Mouse (Mus musculus): Measurements from ENCODE around the gene Caly. TPM values are rescaled to one million over a fixed set of nuclear protein-coding genes. Genes with fewer than 3 reads are reported as not detected.

Gene Caly
- polyA plus RNA-seq, 1 experiment = not detected

GRCm38 (mm10) chr7:140070042-140070711 is 12.2 kb downstream of the Caly start:
- TF ChIP-seq CTCF (IDR thresholded peaks at IDR 0.05; ENCODE audit: insufficient read depth, low read depth, low read length) = no peak
- TF ChIP-seq POLR2A (IDR thresholded peaks at IDR 0.05; ENCODE audit: insufficient read depth, low read depth, low read length) = no peak
- H3K4me3 ChIP-seq (ENCODE audit: insufficient read depth, low read depth, low read length) = no peak overlapping the region
- H3K4me1 ChIP-seq (ENCODE audit: control insufficient read depth, insufficient read depth, low read length) = no peaks in the 10 kb centered on the region
- H3K27ac ChIP-seq (ENCODE audit: insufficient read depth, low read depth, low read length) = no peak overlapping the region
- WGBS = 47% methylated on average over 39 of the region's 39 CpGs

DNA sequence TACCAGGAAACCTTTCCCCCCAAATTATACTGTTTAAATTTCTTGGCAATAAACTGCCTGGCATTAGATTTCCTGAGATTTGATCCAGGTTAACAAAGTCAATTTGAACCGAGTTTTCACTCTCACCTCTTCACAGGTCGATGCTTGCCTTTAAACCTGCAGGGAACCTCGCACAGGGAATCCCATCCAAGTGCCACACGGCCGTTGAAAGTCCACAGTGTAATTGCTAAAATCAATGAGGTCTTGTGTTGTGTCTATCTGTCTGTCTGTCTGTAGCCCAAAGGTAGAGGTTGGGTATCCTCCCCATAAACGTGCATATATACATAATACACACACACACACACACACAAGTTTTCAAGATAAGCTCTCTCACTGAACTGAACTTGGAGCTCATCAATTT is 15.0 kb downstream of the Caly start:
- 68% methylated on average over 6 of the region's 6 CpGs for WGBS
- Histone ChIP-seq H3K4me1 (ENCODE audit: control insufficient read depth, insufficient read depth, low read length) (no peaks in the 10 kb centered on the region), H3K4me3 (ENCODE audit: insufficient read depth, low read depth, low read length) (no peak overlapping the region), H3K27ac (ENCODE audit: insufficient read depth, low read depth, low read length) (no peak overlapping the region)
- no peak for TF ChIP-seq POLR2A (IDR thresholded peaks at IDR 0.05; ENCODE audit: insufficient read depth, low read depth, low read length)

- Histone ChIP-seq H3K4me3 (ENCODE audit: insufficient read depth, low read depth, low read length) (no peak overlapping the region), H3K4me1 (ENCODE audit: control insufficient read depth, insufficient read depth, low read length) (peaks cover 18% of the 10 kb centered on the region), H3K27ac (ENCODE audit: insufficient read depth, low read depth, low read length) (no peak overlapping the region)
- 0 out of 2 replicates have a peak, but pooled peaks have one; percentile 33 for TF ChIP-seq CTCF (IDR thresholded peaks at IDR 0.05; ENCODE audit: insufficient read depth, low read depth, low read length)
- TF ChIP-seq POLR2A (IDR thresholded peaks at IDR 0.05; ENCODE audit: insufficient read depth, low read depth, low read length) = no peak
- WGBS = 20% methylated on average over 7 of the region's 7 CpGs
Observed at GRCm38 (mm10) chr7:140063092-140063491, 19.3 kb downstream of the Caly start.

DNA sequence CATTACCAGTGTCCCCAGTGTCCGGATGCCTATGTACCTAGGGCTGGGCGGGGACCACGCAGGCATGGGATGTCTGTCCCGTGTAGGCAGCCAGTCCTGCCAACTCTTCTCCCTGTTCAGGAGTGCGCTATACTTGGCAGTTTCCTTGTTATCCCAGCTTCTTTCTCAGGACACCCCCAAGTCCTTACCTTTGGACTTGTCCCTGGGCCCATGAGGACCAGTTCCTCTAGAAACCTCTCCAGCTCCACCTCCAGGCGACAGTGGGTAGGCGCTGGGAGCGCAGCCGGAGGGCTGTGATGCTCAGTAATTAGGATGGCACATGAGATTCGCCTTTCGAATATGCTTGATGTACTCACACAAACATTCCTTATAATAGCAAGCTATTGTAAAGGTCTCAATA is 20.0 kb downstream of the Caly start:
- Histone ChIP-seq H3K4me3 (ENCODE audit: insufficient read depth, low read depth, low read length) (no peak overlapping the region), H3K4me1 (ENCODE audit: control insufficient read depth, insufficient read depth, low read length) (peaks cover 25% of the 10 kb centered on the region), H3K27ac (ENCODE audit: insufficient read depth, low read depth, low read length) (no peak overlapping the region)
- WGBS = 27% methylated on average over 11 of the region's 11 CpGs
- TF ChIP-seq POLR2A (IDR thresholded peaks at IDR 0.05; ENCODE audit: insufficient read depth, low read depth, low read length) (no peak), CTCF (IDR thresholded peaks at IDR 0.05; ENCODE audit: insufficient read depth, low read depth, low read length) (peak; percentile 32; the same call in 1 of the 2 replicates)

- Histone ChIP-seq H3K4me1 (ENCODE audit: control insufficient read depth, insufficient read depth, low read length) (peaks cover 26% of the 10 kb centered on the region), H3K4me3 (ENCODE audit: insufficient read depth, low read depth, low read length) (no peak overlapping the region; the same call in 1 of the 2 replicates), H3K27ac (ENCODE audit: insufficient read depth, low read depth, low read length) (no peak overlapping the region)
- no peak for TF ChIP-seq POLR2A (IDR thresholded peaks at IDR 0.05; ENCODE audit: insufficient read depth, low read depth, low read length)
- TF ChIP-seq CTCF (IDR thresholded peaks at IDR 0.05; ENCODE audit: insufficient read depth, low read depth, low read length) = no peak
- WGBS = 7% methylated on average over 6 of the region's 6 CpGs
Observed at GRCm38 (mm10) chr7:140061832-140062130, 20.6 kb downstream of the Caly start.

DNA sequence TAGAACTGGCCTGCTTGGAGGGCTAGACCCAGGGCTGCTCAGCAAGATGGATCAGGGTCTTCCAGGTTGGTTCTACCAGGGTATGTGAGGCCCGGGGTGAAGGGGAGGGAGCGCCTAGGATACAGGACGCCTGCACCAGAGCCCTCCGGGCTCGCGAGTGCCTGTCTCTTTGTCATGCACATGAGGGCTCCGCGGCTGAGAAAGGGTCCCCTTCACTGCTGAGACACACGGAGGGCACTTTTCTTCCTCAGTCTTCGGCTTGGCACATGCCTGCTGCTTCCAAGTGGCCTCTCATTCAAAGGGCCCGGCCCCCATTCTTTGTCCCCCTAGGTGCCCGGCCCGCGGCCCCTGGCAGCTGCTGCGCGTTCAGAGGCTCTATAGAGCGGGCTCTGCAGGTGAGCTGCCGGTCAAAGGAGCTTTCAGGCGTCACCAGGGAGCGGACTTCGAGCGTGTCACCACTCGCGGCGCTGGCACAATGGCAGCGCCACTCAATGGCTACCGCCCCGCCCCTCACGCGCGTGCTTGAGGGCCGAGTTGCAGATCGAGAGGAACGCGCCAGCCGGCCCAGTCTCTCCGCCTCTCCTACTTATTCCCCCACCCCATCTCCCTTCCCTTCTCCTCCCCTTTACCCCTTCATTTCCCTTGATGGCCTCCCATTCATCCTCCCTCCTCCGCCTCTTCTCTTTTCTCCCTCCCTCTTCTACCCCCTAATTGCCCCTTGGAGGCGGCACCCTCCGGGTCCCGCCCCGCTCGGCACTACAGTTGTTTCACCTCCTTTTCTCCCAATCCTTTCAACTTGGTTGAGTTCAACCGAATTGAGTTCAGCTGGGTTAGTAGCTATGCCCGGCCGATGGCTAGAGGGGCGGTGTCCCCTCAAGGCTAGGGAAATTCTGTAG is 21.2 kb downstream of the Caly start:
- no peak for TF ChIP-seq CTCF (IDR thresholded peaks at IDR 0.05; ENCODE audit: insufficient read depth, low read depth, low read length)
- TF ChIP-seq POLR2A (IDR thresholded peaks at IDR 0.05; ENCODE audit: insufficient read depth, low read depth, low read length) = no peak
- WGBS = 4% methylated on average over 47 of the region's 47 CpGs
- peak overlapping the region; percentile 29 for H3K4me3 ChIP-seq (ENCODE audit: insufficient read depth, low read depth, low read length)
- no peak overlapping the region for H3K27ac ChIP-seq (ENCODE audit: insufficient read depth, low read depth, low read length)
- H3K4me1 ChIP-seq (ENCODE audit: control insufficient read depth, insufficient read depth, low read length) = peaks cover 26% of the 10 kb centered on the region

- 75% methylated on average over 4 of the region's 4 CpGs for WGBS
- TF ChIP-seq POLR2A (IDR thresholded peaks at IDR 0.05; ENCODE audit: insufficient read depth, low read depth, low read length) (no peak), CTCF (IDR thresholded peaks at IDR 0.05; ENCODE audit: insufficient read depth, low read depth, low read length) (no peak)
- no peak overlapping the region for H3K27ac ChIP-seq (ENCODE audit: insufficient read depth, low read depth, low read length)
- peaks cover 26% of the 10 kb centered on the region for H3K4me1 ChIP-seq (ENCODE audit: control insufficient read depth, insufficient read depth, low read length)
- no peak overlapping the region for H3K4me3 ChIP-seq (ENCODE audit: insufficient read depth, low read depth, low read length)
Observed at GRCm38 (mm10) chr7:140059601-140060000, 22.7 kb downstream of the Caly start.

GRCm38 (mm10) chr7:140058528-140058927 is 23.8 kb downstream of the Caly start:
- Histone ChIP-seq H3K4me1 (ENCODE audit: control insufficient read depth, insufficient read depth, low read length) (peaks cover 26% of the 10 kb centered on the region), H3K27ac (ENCODE audit: insufficient read depth, low read depth, low read length) (no peak overlapping the region), H3K4me3 (ENCODE audit: insufficient read depth, low read depth, low read length) (peak overlapping the region; percentile 53)
- 40% methylated on average over 7 of the region's 7 CpGs for whole genome bisulfite sequencing
- TF ChIP-seq POLR2A (IDR thresholded peaks at IDR 0.05; ENCODE audit: insufficient read depth, low read depth, low read length) (no peak), CTCF (IDR thresholded peaks at IDR 0.05; ENCODE audit: insufficient read depth, low read depth, low read length) (no peak)
